In genomic region chr1:132851771-132852170, GRCm38 (mm10) we compare ENCODE assay signal across 11 mouse cellular contexts. TPM values are rescaled to one million over a fixed set of nuclear protein-coding genes. Genes with fewer than 3 reads are reported as not detected.
DNase-seq lines count a peak whose midpoint lies in the region; ATAC-seq lines count a peak whose summit lies in the region.
"Had no signal": no experiment of that assay in that cellular context is flagged by ENCODE, and none has a peak within 500 bp of the region (broad histone marks: within the 10 kb centered on the region; RNA-seq: fewer than 3 reads in every experiment).

No protein-coding gene starts in this region.

- peak; percentile 55 for DNase-seq in adrenal gland, adult 2 months
- DNase-seq in adrenal gland, adult 18-20 months (ENCODE audit: low spot score in 2 of 2): no peak
- DNase-seq in midbrain, embryonic 11.5 days (ENCODE audit: low spot score, missing footprints): peak; percentile 80
- DNase-seq in midbrain, embryonic 10.5 days (ENCODE audit: low spot score): no peak
- DNase-seq in left cerebral cortex, postnatal 36 days (ENCODE audit: low spot score in 2 of 2): no peak
- no peak for DNase-seq in urinary bladder, postnatal 10 days (ENCODE audit: low spot score)
- DNase-seq: embryo, embryonic 11 days had no signal

- no peaks in the 10 kb centered on the region; the same call in 1 of the 2 replicates for H3K9me3 ChIP-seq in midbrain, embryonic 11.5 days (ENCODE audit: control insufficient read depth, low read length)
- peaks cover 9% of the 10 kb centered on the region; the same call in 1 of the 2 replicates for H3K9me3 ChIP-seq in midbrain, embryonic 10.5 days (replicated peaks)
- H3K9me3 ChIP-seq in heart, embryonic 12.5 days (replicated peaks): peaks cover 13% of the 10 kb centered on the region
- H3K9me3 ChIP-seq in midbrain, embryonic 15.5 days: no peaks in the 10 kb centered on the region

- H3K27me3 ChIP-seq in midbrain, embryonic 11.5 days (ENCODE audit: control insufficient read depth, insufficient read depth, low read length): no peaks in the 10 kb centered on the region
- H3K27me3 ChIP-seq in midbrain, embryonic 10.5 days (ENCODE audit: low read depth, poor library complexity, severe bottlenecking): no peaks in the 10 kb centered on the region
- no peaks in the 10 kb centered on the region for H3K27me3 ChIP-seq in heart, embryonic 12.5 days (replicated peaks)
- H3K27me3 ChIP-seq in midbrain, embryonic 15.5 days (replicated peaks): no peaks in the 10 kb centered on the region

- peaks cover 3% of the 10 kb centered on the region; the same call in 1 of the 2 replicates for H3K4me1 ChIP-seq in midbrain, embryonic 11.5 days (ENCODE audit: control insufficient read depth, insufficient read depth, low read length)
- H3K4me1 ChIP-seq in midbrain, embryonic 10.5 days: peaks cover 7% of the 10 kb centered on the region; the same call in 1 of the 2 replicates
- H3K4me1 ChIP-seq in heart, embryonic 12.5 days (replicated peaks): peaks cover 39% of the 10 kb centered on the region
- peaks cover 18% of the 10 kb centered on the region for H3K4me1 ChIP-seq in midbrain, embryonic 15.5 days

- no peak for ATAC-seq in midbrain, embryonic 11.5 days (ENCODE audit: low FRiP score)
- ATAC-seq in heart, embryonic 12.5 days (ENCODE audit: insufficient number of reproducible peaks, low FRiP score): peak; percentile 68
- peak; percentile 46; the same call in 1 of the 2 replicates for ATAC-seq in midbrain, embryonic 15.5 days (replicated peaks)

- intact Hi-C loops in left cerebral cortex, postnatal 36 days (cut with DNase I): no loop called here

- no peak overlapping the region for H3K27ac ChIP-seq in midbrain, embryonic 11.5 days (ENCODE audit: low read depth, low read length)
- H3K27ac ChIP-seq in midbrain, embryonic 10.5 days (replicated peaks): no peak overlapping the region
- peak overlapping the region; percentile 80 for H3K27ac ChIP-seq in heart, embryonic 12.5 days (ENCODE audit: poor library complexity, severe bottlenecking)
- H3K27ac ChIP-seq in midbrain, embryonic 15.5 days: 0 out of 2 replicates have a peak overlapping the region, but pooled peaks have one; percentile 26
- H3K27ac ChIP-seq: limb, embryonic 12.5 days had no signal

- no peaks in the 10 kb centered on the region for H3K36me3 ChIP-seq in midbrain, embryonic 11.5 days (ENCODE audit: control insufficient read depth, insufficient read depth, low read length)
- no peaks in the 10 kb centered on the region for H3K36me3 ChIP-seq in midbrain, embryonic 10.5 days
- no peaks in the 10 kb centered on the region for H3K36me3 ChIP-seq in heart, embryonic 12.5 days
- H3K36me3 ChIP-seq in midbrain, embryonic 15.5 days (replicated peaks): no peaks in the 10 kb centered on the region
- H3K36me3 ChIP-seq: limb, embryonic 12.5 days had no signal

- H3K9ac ChIP-seq in midbrain, embryonic 11.5 days (ENCODE audit: low read length): no peak overlapping the region
- H3K9ac ChIP-seq in heart, embryonic 12.5 days: no peak overlapping the region
- H3K9ac ChIP-seq in midbrain, embryonic 15.5 days: no peak overlapping the region
- H3K9ac ChIP-seq: limb, embryonic 12.5 days had no signal

- WGBS in midbrain, embryonic 11.5 days: 53% methylated on average over 4 of the region's 4 CpGs
- WGBS in midbrain, embryonic 10.5 days: 68% methylated on average over 4 of the region's 4 CpGs
- WGBS in heart, embryonic 12.5 days: 34% methylated on average over 4 of the region's 4 CpGs
- WGBS in midbrain, embryonic 15.5 days: 21% methylated on average over 4 of the region's 4 CpGs

- H3K4me3 ChIP-seq in midbrain, embryonic 11.5 days (ENCODE audit: low read depth, low read length): no peak overlapping the region
- no peak overlapping the region for H3K4me3 ChIP-seq in midbrain, embryonic 10.5 days
- no peak overlapping the region for H3K4me3 ChIP-seq in heart, embryonic 12.5 days
- H3K4me3 ChIP-seq in midbrain, embryonic 15.5 days: no peak overlapping the region
- H3K4me3 ChIP-seq: limb, embryonic 12.5 days had no signal

- H3K4me2 ChIP-seq in midbrain, embryonic 11.5 days: no peak overlapping the region
- no peak overlapping the region for H3K4me2 ChIP-seq in heart, embryonic 12.5 days
- H3K4me2 ChIP-seq in midbrain, embryonic 15.5 days: no peak overlapping the region
- H3K4me2 ChIP-seq: limb, embryonic 12.5 days had no signal

RNA-seq across cellular contexts. Expression of gene Lrrn2, which starts 28.3 kb away (rescaled TPM):
- 10 to 100 TPM in 1 of 2 experiments, 1 to 10 TPM in 1; 5.3 to 25.9 TPM for total RNA-seq in adrenal gland, adult 2 months (2021)
- 15.4 and 18.2 TPM in 2 replicates for polyA plus RNA-seq in adrenal gland, adult 2 months (2012; rRNA removed)
- 1 to 10 TPM; 5.0 to 9.6 TPM for total RNA-seq in adrenal gland, adult 18-20 months (2021)
- 8.0 and 9.4 TPM in 2 replicates for polyA plus RNA-seq in midbrain, embryonic 11.5 days (2014; fragmentation: Nextera tagmentation; extraction: Ambion mirVana)
- polyA plus RNA-seq in midbrain, embryonic 10.5 days (2016; fragmentation: Nextera tagmentation; extraction: Ambion mirVana): 7.6 and 10.2 TPM in 2 replicates
- 9.8 TPM in 2 replicates for polyA plus RNA-seq in heart, embryonic 12.5 days (2016; fragmentation: Nextera tagmentation; extraction: Ambion mirVana)
- 56.8 and 60.2 TPM in 2 replicates for polyA plus RNA-seq in midbrain, embryonic 15.5 days (2015; fragmentation: Nextera tagmentation; extraction: Ambion mirVana)
- 100 to 1,000 TPM in 1 of 2 experiments, 10 to 100 TPM in 1; 89.3 to 105 TPM for total RNA-seq in left cerebral cortex, postnatal 36 days (2021)
- total RNA-seq: hematopoietic stem cell, adult 5-6 weeks had no signal

Comparison
In these comparisons a context has a peak if more than half of its experiments do, and no peak if none do; other contexts are left out.
1. DNase-seq: peak in adrenal gland, adult 2 months (single experiment) and midbrain, embryonic 11.5 days (single experiment); none in adrenal gland, adult 18-20 months (0 of 2), midbrain, embryonic 10.5 days (single experiment), left cerebral cortex, postnatal 36 days (0 of 2) and urinary bladder, postnatal 10 days (single experiment).
2. H3K27ac ChIP-seq: peak in heart, embryonic 12.5 days (single experiment) and midbrain, embryonic 15.5 days (single experiment); none in midbrain, embryonic 11.5 days (single experiment) and midbrain, embryonic 10.5 days (single experiment).